Mouse (Mus musculus) c-Kit-positive CD71-negative TER-119-negative erythroid progenitor cells, embryonic 14.5 days (primary cell): Measurements from ENCODE around the gene Rbm11.

ENCODE experiments used
- DNase-seq: peaks from one replicate; pipeline ENCODE4 v3.0.0-alpha.2; 2013; ENCODE audit warnings: low read depth

Rbm11 gene

DNA sequence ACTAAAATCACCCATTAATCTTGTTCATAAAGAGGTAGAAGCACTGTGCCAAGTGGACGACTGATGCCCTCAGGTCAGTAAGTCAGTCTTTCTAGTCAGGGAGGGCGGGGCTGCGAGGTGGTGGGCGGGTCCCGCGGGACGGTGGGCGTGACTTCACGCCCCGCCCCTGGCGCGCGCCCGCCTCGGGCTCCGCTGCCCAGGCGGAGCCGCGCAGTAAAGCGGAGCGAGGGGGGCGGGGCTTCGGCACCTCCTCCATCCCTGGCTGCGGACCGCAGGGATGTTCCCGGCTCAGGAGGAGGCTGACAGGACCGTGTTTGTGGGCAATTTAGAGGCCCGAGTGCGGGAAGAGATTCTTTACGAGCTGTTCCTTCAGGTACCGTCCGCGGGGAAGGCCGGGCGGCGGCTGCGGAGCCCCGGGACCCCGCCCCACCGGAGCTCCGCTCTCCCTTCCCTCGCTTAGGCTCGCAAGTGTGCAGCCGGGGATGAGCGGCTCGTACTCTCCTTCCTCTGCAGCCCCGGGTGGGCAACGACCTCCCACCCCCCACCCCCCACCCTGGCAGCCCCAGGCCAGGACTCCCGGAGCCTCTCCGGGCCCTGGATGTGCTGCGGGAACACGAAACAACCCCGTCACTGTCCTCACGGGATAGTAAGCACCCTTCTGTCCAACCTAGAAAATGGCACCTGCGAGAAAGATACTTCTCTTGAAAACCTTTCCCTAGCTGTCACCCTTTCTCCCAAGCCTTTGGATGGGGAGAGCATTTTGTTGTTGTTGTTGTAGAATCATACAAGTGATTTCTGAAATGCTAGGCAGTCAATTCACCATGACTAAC, at the start of gene Rbm11:
Gene Rbm11 (plus strand): TSS at position 174 of the 830 bp plus-strand sequence.
- DNase-seq: peak; percentile 53

- DNase-seq: no peak
Measured at GRCm38 (mm10) chr16:75545310-75545709, 47.3 kb upstream of the Rbm11 start.

GRCm38 (mm10) chr16:75562910-75563309, 29.7 kb upstream of the Rbm11 start:
- DNase-seq: no peak

DNA sequence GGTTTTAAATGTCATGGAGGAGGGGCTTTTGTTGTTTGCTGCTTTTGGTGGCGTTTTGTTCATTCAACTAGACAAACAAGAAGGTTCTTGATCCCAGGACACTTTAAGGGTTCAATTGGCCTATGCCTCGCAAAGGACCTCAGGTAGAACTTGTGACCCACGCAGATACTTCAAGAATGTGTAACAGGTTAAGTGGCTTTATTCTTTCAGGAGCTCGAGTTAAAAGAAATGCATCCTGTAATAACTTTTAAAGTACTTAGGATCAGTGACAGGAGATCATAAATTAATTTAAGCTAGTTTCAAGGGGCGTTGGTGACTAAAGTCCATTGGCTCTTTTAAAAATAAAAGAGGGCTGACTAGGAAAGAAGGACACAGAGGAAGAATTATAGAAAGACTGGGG, 10.4 kb upstream of the Rbm11 start:
- no peak for DNase-seq

GRCm38 (mm10) chr16:75585961-75586360, 6.7 kb upstream of the Rbm11 start, which contains the start of gene Lipi:
Lipi (minus strand) TSS chr16:75586061.
- DNase-seq: no peak

DNA sequence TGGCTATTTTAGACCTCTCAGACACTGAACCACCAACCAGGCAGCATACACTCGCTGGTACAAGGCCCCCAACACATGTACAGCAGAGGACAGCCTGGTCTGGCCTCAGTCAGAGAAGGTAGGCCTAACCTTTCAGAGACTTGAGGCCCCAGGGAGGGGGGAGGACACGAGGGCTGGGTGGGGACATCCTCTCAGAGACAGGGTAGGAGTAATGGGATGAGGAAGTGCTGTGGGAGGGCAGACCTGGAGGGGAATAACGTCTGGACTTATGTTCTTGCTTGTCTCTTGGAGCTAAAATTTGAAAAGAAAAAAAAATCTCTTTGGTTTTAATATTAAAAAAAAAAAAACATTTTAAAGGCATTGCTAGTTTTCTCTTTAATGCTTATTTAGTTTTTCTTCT, 6.2 kb upstream of the Rbm11 start:
- no peak for DNase-seq

DNA sequence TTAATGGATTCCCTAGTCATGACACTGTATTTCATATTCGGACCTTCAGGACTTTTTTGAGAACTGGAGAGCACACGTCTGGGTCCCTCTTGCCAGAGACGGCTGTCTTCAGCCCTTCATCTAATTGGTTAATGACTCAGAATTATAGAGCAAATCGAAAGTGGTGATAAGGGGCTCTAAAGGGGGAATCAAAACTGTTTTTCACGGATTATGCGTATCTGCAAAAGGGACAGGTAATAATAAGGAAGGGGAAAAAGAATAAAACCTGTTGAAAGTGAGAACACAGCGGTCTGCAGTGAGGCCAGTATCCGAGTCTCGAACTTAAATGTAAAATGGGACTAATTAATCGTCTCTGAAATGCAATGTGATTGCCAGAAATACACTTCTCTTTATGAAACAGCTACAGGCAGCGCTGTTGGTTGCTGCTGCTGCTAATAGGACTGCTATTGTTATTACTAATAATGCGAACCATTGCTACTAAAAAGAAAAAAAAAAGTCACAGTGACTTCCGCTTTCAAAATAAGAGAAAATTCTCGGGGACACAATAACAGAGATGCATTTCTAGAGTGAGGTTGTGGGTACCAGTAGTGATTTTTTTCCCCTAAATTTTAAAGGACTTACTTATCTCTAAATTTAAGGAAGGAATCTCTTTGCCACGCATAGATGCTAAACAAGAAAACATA, 998 bp downstream of the Rbm11 start:
- DNase-seq: no peak

DNA sequence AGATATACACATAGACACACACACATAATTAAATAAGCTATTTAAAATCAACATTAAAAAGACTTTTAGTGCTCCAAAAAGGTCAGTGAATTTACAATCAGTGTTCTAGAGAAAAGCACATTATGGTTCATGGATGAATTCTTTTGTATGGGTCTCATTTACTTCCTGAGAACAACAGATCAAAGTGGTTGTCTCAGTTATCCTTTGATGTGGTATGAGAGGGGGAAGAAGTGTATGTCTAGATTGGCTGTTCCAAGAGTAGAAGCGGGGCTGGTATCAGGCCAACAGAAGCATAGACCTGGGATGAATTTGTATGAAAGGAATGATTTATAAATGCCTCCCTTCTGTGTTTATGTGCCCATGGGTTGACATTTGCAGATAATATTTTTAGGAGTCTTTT, 13.8 kb downstream of the Rbm11 start:
- no peak for DNase-seq

- no peak for DNase-seq
Measured at GRCm38 (mm10) chr16:75612561-75612960, 19.9 kb downstream of the Rbm11 start.

DNA sequence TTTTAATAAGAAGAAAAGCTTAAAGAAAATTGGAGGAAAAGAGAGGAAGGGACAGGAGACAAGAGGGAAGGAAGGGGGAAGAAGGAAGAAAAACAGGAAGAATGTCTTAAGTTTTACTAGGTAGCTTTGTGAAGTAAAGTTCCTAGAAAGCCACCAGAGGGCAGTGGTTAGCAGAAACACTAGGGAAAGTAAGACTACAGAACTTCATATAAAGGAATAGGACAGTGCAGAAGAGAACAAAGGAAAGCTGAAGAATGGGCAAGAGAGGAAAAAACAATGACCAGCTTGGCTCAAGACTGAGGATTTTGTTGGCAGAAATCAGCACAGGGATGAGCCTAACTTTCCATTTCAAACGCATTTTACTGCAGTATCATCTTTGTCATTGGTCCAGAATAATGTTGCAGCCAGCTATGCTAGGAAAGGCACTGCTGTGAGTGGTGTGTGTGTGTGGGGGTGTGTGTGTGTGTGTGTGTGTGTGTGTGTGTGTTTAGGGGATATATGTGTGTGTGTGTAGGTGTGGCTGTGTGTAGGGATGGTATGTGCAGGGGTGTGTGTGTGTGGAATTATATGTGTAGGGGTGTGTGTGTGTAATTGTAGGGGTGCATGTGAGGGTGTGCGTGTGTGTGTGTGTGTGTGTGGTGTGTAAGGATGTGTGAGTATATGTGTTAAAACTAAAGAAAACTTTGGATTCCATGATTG, 25.2 kb downstream of the Rbm11 start:
- DNase-seq: no peak

- no peak for DNase-seq
Measured at GRCm38 (mm10) chr16:75627862-75628261, 35.2 kb downstream of the Rbm11 start.
